Mouse (Mus musculus) spleen, adult 18-20 months (tissue): Measurements from ENCODE around the gene Smarca2.

ENCODE experiments used
- DNase-seq, 2 experiments: peaks; one replicate each; pipeline ENCODE4 v3.0.0; 2022; ENCODE audit warnings: mixed read lengths in 2 of 2

Gene Smarca2

GRCm38 (mm10) chr19:26604755-26605300, at the start of gene Smarca2:
TSS of gene Smarca2 (plus strand) at chr19:26605050.
- peak; percentile 95 to 97 for DNase-seq

- no peak for DNase-seq
Measured at GRCm38 (mm10) chr19:26564850-26565249, 40.0 kb upstream of the Smarca2 start.

GRCm38 (mm10) chr19:26566109-26566508, 38.7 kb upstream of the Smarca2 start:
- DNase-seq, result no peak

- no peak for DNase-seq
Measured at GRCm38 (mm10) chr19:26568236-26568635, 36.6 kb upstream of the Smarca2 start.

GRCm38 (mm10) chr19:26568941-26569340, 35.9 kb upstream of the Smarca2 start:
- no peak for DNase-seq

- no peak for DNase-seq
Measured at GRCm38 (mm10) chr19:26569461-26569860, 35.4 kb upstream of the Smarca2 start.

GRCm38 (mm10) chr19:26579645-26580044, 25.2 kb upstream of the Smarca2 start:
- no peak for DNase-seq

GRCm38 (mm10) chr19:26580061-26580460, 24.8 kb upstream of the Smarca2 start:
- no peak for DNase-seq

GRCm38 (mm10) chr19:26594661-26595060, 10.2 kb upstream of the Smarca2 start:
- DNase-seq, result no peak

- DNase-seq, result no peak
Measured at GRCm38 (mm10) chr19:26601459-26601858, 3.4 kb upstream of the Smarca2 start.

GRCm38 (mm10) chr19:26603296-26603860, 1.5 kb upstream of the Smarca2 start:
- no peak for DNase-seq

- no peak for DNase-seq
Measured at GRCm38 (mm10) chr19:26603906-26604754, 720 bp upstream of the Smarca2 start.

GRCm38 (mm10) chr19:26605438-26606320, 829 bp downstream of the Smarca2 start:
- DNase-seq, result peak; percentile 36 to 54

- peak; percentile 73 to 77 for DNase-seq
Measured at GRCm38 (mm10) chr19:26606321-26607155, 1.7 kb downstream of the Smarca2 start.

- peak; percentile 77 to 79 for DNase-seq
Measured at GRCm38 (mm10) chr19:26607156-26607536, 2.3 kb downstream of the Smarca2 start.

- DNase-seq, result no peak
Measured at GRCm38 (mm10) chr19:26607551-26608433, 2.9 kb downstream of the Smarca2 start.

GRCm38 (mm10) chr19:26608434-26608812, 3.6 kb downstream of the Smarca2 start:
- DNase-seq, result no peak

GRCm38 (mm10) chr19:26609637-26610036, 4.8 kb downstream of the Smarca2 start:
- DNase-seq, result no peak

- DNase-seq, result no peak
Measured at GRCm38 (mm10) chr19:26612995-26613394, 8.1 kb downstream of the Smarca2 start.

- no peak for DNase-seq
Measured at GRCm38 (mm10) chr19:26613665-26614064, 8.8 kb downstream of the Smarca2 start.

- DNase-seq, result no peak
Measured at GRCm38 (mm10) chr19:26616271-26616670, 11.4 kb downstream of the Smarca2 start.
